Comparison of ENCODE assay signal across 20 mouse cellular contexts in genomic region chr5:28495712-28496650, GRCm38 (mm10). TPM values are rescaled to one million over a fixed set of nuclear protein-coding genes. Genes with fewer than 3 reads are reported as not detected.
DNase-seq lines count a peak whose midpoint lies in the region; ATAC-seq and TF ChIP-seq lines count a peak whose summit lies in the region.
"Had no signal": no experiment of that assay in that cellular context is flagged by ENCODE, and none has a peak within 500 bp of the region (broad histone marks: within the 10 kb centered on the region; RNA-seq: fewer than 3 reads in every experiment).

No protein-coding gene starts in this region.

- H3K4me3 ChIP-seq in kidney, embryonic 16.5 days (ENCODE audit: low read length): no peak overlapping the region
- H3K4me3 ChIP-seq in lung, adult 2 months (replicated peaks; ENCODE audit: extremely low read depth, low read depth, low read length): no peak overlapping the region
- no peak overlapping the region for H3K4me3 ChIP-seq in layer of hippocampus, adult 2 months
- H3K4me3 ChIP-seq: heart, embryonic 12.5 days; midbrain, embryonic 12.5 days; myocyte had no signal

- H3K4me2 ChIP-seq in kidney, embryonic 16.5 days (replicated peaks; ENCODE audit: low read depth, low read length): no peak overlapping the region
- H3K4me2 ChIP-seq: heart, embryonic 12.5 days; midbrain, embryonic 12.5 days had no signal

- H3K9ac ChIP-seq in kidney, embryonic 16.5 days (replicated peaks; ENCODE audit: low read length): no peak overlapping the region
- H3K9ac ChIP-seq: heart, embryonic 12.5 days; midbrain, embryonic 12.5 days had no signal

- H3K9me3 ChIP-seq in kidney, embryonic 16.5 days (ENCODE audit: low read length): no peaks in the 10 kb centered on the region
- H3K9me3 ChIP-seq: heart, embryonic 12.5 days; midbrain, embryonic 12.5 days had no signal

- 82% methylated on average over 3 of the region's 3 CpGs for WGBS in kidney, embryonic 16.5 days
- WGBS in lung, adult 2 months: 67% methylated on average over 3 of the region's 3 CpGs

- H3K27ac ChIP-seq in kidney, embryonic 16.5 days (ENCODE audit: low read length): peak overlapping the region; percentile 31; the same call in 1 of the 2 replicates
- no peak overlapping the region for H3K27ac ChIP-seq in layer of hippocampus, adult 2 months
- H3K27ac ChIP-seq: midbrain, embryonic 12.5 days had no signal

- no peaks in the 10 kb centered on the region for H3K4me1 ChIP-seq in kidney, embryonic 16.5 days (ENCODE audit: insufficient read depth, low read length)
- peaks cover 2% of the 10 kb centered on the region for H3K4me1 ChIP-seq in lung, adult 2 months (ENCODE audit: control insufficient read depth, insufficient read depth, low read length)
- H3K4me1 ChIP-seq: heart, embryonic 12.5 days; midbrain, embryonic 12.5 days had no signal

- no peak for DNase-seq in kidney, postnatal 10 days
- DNase-seq in gonadal fat pad, adult 2 months (ENCODE audit: low read depth): peak; percentile 77
- DNase-seq in lung, adult 2 months: peak; percentile 28
- peak; percentile 23 to 29 for DNase-seq in lung, postnatal 4 days
- no peak for DNase-seq in left cerebral cortex, adult 9 months (ENCODE audit: low spot score in 2 of 2)
- DNase-seq in B cell, adult 2 months: no peak
- no peak for DNase-seq in layer of hippocampus, adult 2 months (ENCODE audit: low spot score in 2 of 2)
- DNase-seq: cerebellum, postnatal 25 days; gastrocnemius, postnatal 25 days; heart, postnatal 4 days; left cerebral cortex, postnatal 4 days; retina, postnatal 1 day; thymus, postnatal 25 days had no signal

- H3K36me3 ChIP-seq in kidney, embryonic 16.5 days (ENCODE audit: insufficient read depth, low read length): no peaks in the 10 kb centered on the region
- H3K36me3 ChIP-seq: heart, embryonic 12.5 days; midbrain, embryonic 12.5 days had no signal

- ATAC-seq in kidney, embryonic 16.5 days (ENCODE audit: low FRiP score, low TSS enrichment): no peak

- TF ChIP-seq POLR2A in lung, adult 2 months (IDR thresholded peaks at IDR 0.05; ENCODE audit: borderline replicate concordance, extremely low read depth, low read depth, low read length): no peak

- no peaks in the 10 kb centered on the region for H3K27me3 ChIP-seq in kidney, embryonic 16.5 days (ENCODE audit: insufficient read depth, low read length)
- H3K27me3 ChIP-seq: heart, embryonic 12.5 days; midbrain, embryonic 12.5 days had no signal

- no peak for TF ChIP-seq CTCF in lung, adult 2 months (IDR thresholded peaks at IDR 0.05; ENCODE audit: insufficient read depth, low read length)
- TF ChIP-seq CTCF in layer of hippocampus, adult 2 months (conservative IDR thresholded peaks at IDR 0.05): no peak

RNA-seq across cellular contexts. Expression of gene Shh, which starts 28.9 kb away (rescaled TPM):
- 0.85 and 0.96 TPM in 2 replicates for polyA plus RNA-seq in kidney, embryonic 16.5 days (2015; fragmentation: Nextera tagmentation; extraction: Ambion mirVana)
- 6.6 and 10.0 TPM in 2 replicates for polyA plus RNA-seq in gonadal fat pad, adult 2 months (2012; rRNA removed)
- 7.7 and 11.9 TPM in 2 replicates for polyA plus RNA-seq in lung, adult 2 months (2012; rRNA removed)
- 1 to 10 TPM; 1.1 to 1.4 TPM for total RNA-seq in layer of hippocampus, adult 2 months (2021)
- total RNA-seq: gastrocnemius, postnatal 25 days; heart, postnatal 4 days; neutrophil, adult 5-6 weeks had no signal
- polyA plus RNA-seq: C2C12; liver, embryonic 16.5 days; myocyte had no signal

Comparison
In these comparisons a context has a peak if more than half of its experiments do, and no peak if none do; other contexts are left out.
1. DNase-seq: peak in gonadal fat pad, adult 2 months (single experiment), lung, adult 2 months (single experiment) and lung, postnatal 4 days (2 of 2); none in kidney, postnatal 10 days (single experiment), left cerebral cortex, adult 9 months (0 of 2), B cell, adult 2 months (0 of 2) and layer of hippocampus, adult 2 months (0 of 2).